Mouse (Mus musculus) lung, adult 2 months (tissue): ENCODE data around the gene Napsa.

ENCODE experiments used
- CTCF ChIP-seq: fragments of 200-500 bp; IDR thresholded peaks from 2 replicates; pipeline ENCODE4 v1.5.1; 2011; ENCODE audit warnings: mild to moderate bottlenecking, low read length, control low read depth; ENCODE audit not compliant: insufficient read depth
- POLR2A ChIP-seq: fragments of 200-500 bp; IDR thresholded peaks from 2 replicates; pipeline ENCODE4 v1.6.1; 2011; ENCODE audit warnings: low read depth, mild to moderate bottlenecking, control low read depth, low read length, borderline replicate concordance; ENCODE audit errors: extremely low read depth

DNA sequence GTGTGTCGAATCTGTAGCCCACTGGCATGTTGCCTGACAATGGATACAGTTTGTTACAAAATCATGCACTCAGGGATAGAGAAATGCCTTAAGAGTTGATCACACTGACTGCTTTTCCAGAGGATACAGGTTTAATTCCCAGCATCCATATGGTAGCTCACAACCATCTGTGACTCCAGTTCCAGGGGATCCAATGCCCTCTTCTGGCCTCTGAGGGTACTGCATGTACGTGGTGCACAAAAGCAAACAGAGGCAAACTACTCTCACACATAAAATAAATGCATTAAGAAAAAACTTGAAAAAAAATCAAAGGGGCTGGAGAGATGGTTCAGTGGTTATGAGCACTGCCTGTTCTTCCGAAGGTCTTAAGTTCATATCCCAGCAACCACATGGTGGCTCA, 44.9 kb downstream of the Napsa start:
- TF ChIP-seq POLR2A (no peak), CTCF (no peak)
